Mouse (Mus musculus) thymus, postnatal 36 days (tissue): ENCODE data around the gene Tesk2.
"Not testable (repeated sequence)": the region's sequence is repeated elsewhere in the genome, so short reads cannot be mapped to it uniquely, and the experiment has no call there.

Experiments used
- DNase-seq, 2 experiments: peaks; one replicate each; pipeline ENCODE4 v3.0.0; 2022; ENCODE audit warnings: mixed read lengths in 2 of 2

Tesk2 gene

GRCm38 (mm10) chr4:116796442-116797110, 75.8 kb downstream of the Tesk2 start:
- no peak for DNase-seq

DNA sequence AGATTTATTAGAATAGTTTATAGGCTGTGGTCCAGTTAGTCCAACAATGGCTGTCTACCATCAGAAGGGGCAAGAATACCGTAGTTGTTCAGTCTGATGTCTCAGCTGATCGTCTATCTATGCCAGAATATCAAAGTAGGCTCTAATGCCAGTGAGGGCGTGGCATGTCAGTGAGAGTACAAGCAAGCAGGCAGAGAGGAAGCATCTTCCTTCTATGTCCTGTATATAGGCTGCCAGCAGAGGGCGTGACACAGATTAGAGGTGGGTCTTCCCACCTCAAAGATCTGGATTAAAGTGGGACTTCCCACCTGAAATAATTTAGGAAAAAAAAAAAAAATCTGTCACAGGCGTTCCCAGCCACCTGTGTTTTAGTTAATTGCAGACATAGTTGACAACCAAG, 79.2 kb downstream of the Tesk2 start:
- DNase-seq: peak in 1 of 2 experiments; percentile 23

GRCm38 (mm10) chr4:116807197-116808129, 86.7 kb downstream of the Tesk2 start, which contains the start of the genes Toe1 and Mutyh:
Toe1 (minus strand) TSS chr4:116807640.
Mutyh (plus strand) TSS chr4:116807723.
- DNase-seq: peak; percentile 91 to 95

DNA sequence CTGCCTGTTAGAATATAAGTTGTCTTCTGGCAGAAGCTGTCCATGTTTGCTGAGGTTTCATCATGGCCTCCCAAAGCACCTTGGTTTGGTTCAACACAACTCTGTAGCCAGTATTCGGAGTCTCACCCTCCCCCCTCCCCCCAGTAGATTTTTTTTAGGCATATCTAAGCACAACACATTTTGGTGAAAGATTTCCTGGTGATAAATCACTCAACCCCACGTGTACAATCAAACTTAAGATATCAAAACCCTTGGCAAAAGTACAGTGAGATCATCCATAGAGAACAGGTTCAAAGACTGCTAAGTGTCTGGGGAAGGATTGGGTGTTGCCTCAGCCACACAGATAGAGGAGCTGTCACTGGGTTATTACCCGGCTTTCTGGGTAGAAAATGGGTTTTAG, 90.3 kb downstream of the Tesk2 start:
- DNase-seq: no peak

DNA sequence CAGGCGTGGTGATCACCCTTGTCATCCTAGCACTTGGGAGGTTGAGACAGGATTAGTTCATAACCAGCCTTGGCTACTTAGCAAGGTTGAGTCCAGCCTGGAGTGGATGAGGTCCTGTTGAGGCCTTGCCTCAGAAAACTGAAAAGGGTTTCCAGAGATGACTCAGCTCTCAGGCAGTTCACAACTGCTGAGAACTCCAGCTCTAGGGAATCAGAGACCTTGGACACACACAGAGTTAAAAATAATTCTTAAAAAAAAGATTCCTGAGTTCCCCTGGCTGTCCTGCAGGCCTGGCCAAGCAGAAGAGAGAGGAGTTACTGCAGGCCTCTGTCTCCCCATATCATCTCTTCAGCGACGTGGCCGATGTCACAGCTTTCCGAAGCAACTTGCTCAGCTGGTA, 94.5 kb downstream of the Tesk2 start:
- no peak for DNase-seq

- no peak for DNase-seq
These were observed 96.7 kb downstream of the Tesk2 start for GRCm38 (mm10) chr4:116817486-116817885.

GRCm38 (mm10) chr4:116819968-116820901, 99.5 kb downstream of the Tesk2 start:
- DNase-seq: no peak

DNA sequence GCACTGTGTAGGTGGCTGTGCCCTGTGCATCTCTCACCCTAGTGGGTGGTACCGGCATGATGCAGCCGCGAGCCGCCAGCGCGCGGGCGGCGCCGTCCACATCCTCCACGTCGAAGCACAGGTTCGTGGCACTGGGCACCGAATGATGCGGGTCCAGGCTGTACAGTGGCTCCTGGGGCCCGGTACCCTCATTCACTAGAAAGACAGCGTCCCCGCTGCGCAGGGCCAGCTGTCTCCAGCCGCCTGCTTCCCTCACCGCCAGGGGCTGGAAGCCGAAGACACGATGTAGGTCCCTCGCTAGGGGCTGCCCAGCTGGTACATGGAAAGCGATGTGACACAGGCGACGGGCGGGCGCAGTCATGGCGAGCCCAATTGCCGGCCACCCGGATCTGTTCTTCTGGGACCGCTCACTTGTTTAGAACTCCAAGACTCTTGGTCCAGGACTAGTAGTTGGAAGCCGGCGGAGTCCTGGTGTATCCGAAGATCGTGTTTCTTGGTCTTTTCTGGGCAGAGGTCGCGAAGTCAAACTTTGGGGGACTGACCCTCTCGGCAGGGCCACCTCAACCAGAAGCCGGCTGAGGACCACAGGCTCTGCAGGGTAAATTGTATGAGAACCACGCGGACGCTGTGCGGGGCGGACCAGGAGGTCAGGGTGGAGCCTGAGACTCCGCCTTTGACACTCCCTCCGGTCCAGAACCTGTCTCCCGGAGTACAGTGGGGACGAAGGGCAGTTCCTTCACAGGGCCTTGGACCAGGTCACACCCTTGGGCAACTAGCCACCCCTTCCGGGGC, 100.3 kb downstream of the Tesk2 start:
- DNase-seq: peak; percentile 36 to 37

DNA sequence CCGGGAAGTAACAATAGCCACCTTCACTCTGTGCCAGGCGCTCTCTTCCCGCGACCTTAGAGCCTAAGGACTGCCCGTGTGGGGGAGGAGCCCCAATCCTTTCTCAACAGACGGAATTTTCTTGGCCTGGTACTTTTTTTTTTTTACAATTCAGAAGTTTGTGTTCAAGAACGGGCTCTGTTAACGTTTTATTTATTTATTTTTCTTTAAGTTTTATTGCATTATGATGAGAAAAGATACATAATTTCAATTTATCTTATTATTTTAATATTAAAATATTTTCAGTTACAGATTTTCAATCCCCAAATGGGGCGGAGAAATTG, 100.9 kb downstream of the Tesk2 start, which contains the start of gene Hpdl:
TSS of gene Hpdl (minus strand) at position 14 of the 323 bp plus-strand sequence.
- DNase-seq: no peak

DNA sequence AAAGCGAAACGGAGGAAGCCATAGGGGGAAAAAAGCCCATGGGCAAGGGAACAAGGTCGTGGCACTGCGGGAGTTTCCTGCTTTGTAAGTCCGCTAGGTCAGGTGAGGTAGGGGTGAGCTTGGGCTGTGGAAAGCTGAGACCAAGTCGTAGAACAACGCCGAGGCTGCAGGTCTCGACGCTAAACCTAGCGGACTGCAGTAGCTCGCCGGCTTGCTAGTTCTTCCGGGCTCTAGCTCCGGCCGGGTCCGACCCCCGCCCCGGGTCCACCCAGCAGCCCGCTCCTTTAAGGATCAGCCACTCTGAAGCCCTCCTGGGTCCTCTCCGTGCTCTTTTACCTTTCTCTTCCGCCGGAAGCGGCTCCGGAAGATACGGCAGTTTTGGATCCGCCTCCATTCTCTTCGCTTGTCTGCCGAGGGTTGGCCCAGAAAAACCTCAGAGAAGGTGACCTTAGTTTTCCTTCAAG, 103.8 kb downstream of the Tesk2 start:
- peak; percentile 76 to 77 for DNase-seq

DNA sequence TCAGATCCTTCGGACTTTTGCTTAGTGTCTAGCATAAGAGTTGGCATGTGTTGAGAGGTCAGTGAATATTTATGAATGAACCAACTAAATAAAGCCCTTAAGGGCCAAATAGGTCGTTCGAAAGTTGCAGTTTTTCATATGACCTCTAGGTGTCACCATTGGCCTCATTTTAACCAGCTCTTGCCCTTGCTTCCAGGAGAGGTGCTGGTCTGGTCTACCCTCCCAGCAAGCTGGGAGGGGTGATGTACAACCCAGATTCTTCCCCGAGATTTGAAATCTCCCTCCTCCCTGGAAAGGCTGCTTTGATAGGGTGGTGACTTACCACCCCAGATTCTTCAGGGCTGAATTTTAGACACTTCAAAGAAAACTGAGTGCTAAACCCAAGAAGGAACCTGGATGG, 107.1 kb downstream of the Tesk2 start:
- no peak for DNase-seq

DNA sequence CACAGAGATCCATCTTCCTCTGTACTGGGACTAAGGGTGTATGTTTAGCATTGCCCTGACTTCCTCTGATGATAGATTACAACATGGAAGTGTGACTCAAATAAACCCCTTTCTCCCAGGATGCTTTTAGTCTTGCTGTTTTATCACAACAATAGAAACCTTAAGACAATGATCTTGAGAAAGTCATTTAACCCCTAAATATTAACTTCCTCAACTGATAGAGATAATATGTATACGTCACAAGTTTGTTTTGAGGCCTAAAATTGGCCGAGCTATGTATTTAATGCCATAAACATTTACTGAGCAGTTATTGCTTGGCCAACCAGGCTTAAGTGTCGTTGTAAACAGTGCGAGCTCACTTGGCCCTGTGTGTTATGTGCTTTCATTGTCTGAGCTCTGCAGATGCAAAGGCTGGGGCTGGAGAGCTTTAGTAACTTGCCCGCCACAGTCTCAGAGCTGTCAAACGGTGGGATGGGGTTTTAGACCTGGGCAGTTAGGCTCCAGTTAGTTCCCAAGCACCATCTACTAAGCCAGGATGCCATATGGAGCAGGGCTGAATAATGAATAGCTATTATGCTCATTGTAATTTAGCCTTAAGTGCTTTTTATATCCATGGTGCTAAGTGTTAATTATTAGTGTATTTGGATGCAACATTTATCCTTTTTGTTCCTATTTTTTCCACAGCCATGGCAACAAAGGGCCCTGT, 108.8 kb downstream of the Tesk2 start:
- no peak for DNase-seq

GRCm38 (mm10) chr4:116830070-116830368, 109.3 kb downstream of the Tesk2 start:
- DNase-seq: no peak

GRCm38 (mm10) chr4:116838999-116839398, 118.3 kb downstream of the Tesk2 start:
- DNase-seq: no peak

DNA sequence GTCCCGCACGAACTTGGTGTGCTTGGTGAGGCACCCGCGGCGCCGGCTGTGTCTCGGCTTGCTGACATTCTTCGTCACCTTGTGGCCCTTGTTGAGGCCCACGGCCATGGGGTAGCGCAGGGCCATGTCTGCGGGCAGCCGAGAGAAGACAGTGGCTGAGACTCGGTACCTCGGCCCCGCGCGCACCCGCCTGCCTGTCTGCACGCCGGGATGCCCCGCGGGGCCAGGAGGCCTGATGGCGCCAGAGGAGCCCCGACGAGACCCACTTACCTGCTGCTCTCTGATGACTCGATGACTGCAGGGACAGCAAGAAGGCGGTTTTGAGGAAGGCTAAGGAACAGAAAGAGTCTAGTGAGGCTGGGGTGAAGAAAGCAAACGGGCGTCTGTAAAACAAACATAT, 119.3 kb downstream of the Tesk2 start:
- DNase-seq: not testable (repeated sequence)

DNA sequence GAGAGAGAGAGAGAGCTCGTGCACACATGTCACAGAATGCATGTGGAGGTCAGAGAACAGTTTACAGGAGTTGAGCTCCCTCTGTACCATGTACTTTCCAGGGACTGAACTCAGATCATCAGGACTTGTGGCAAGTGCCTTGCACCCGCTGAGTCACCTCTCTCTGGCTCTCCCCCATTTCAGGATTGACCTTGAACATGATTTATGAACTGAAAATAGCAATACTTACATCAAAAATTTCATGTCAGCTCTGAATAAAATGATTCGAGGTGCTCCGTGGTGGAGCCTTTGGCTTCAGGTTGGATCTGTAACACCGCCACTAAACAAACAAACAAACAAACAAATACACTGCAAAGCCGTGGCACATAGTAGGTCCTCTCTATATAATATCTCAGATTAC, 120.1 kb downstream of the Tesk2 start:
- no peak for DNase-seq

DNA sequence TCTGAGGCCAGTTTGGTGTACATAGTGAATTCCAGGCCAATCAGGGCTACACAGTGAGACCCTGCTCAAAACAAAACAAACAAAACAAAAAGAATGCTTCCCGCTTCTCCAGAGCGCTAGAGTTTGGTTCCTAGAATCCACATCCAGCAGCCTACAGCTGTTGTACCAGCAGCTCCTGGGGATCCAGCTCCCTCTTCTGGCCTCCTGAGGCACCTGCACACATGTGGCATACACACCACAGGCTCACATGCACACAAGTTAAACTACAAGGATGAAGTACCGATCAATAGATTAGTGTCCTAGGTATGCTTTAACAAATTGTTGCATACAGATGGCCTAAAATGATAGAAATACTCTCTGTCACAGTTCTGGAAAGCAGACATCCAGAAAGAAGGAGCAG, 123.6 kb downstream of the Tesk2 start:
- no peak for DNase-seq

GRCm38 (mm10) chr4:116849901-116850300, 129.2 kb downstream of the Tesk2 start:
- DNase-seq: no peak

DNA sequence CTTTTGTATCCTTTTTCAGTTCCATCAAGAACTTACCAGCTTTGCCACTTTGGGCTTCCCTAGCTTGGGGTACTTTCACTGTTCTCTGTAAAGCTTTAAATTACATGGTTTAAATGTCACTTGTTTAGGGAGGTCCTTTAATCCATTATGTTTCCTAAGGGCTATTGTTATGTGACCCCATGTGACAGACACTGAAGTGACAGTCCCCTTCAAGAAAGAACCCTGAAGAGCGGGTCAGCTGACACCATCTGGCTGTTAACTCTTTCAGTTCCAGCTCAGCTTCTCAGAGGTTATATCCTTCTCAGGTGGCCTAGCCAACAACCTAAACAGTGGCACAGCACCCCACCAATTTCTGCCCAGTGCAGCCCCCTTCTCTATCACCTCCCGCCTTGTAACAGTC, 133.5 kb downstream of the Tesk2 start:
- no peak for DNase-seq
